Mouse (Mus musculus): ENCODE results near the gene Prkar1a. TPM values are rescaled to one million over a fixed set of nuclear protein-coding genes. Genes with fewer than 3 reads are reported as not detected.
"Not testable (repeated sequence)": the region's sequence is repeated elsewhere in the genome, so short reads cannot be mapped to it uniquely, and the experiment has no call there.

Gene Prkar1a
- polyA plus RNA-seq, 1 experiment: 415 TPM

DNA sequence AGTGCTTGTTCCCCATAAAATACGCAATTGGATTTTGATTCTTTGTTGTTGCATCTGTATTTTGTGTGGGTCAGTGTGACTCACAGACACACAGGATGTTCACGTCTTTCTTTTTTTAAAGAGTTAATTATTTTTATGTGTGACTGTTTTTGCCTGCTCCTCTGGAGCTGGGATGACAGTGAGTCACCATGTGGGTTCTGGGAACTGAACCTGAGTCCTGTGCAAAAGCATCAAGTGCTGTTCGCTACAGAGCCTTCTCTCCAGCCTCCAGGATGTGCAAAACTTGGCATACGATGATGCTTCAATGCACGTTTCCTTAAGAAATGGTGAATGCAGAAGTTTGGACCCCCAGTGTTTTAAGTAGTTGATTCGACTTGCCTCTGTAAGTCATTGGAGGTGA is 5.4 kb downstream of the Prkar1a start:
- H3K27ac ChIP-seq (ENCODE audit: insufficient read depth, low read length): no peak overlapping the region

DNA sequence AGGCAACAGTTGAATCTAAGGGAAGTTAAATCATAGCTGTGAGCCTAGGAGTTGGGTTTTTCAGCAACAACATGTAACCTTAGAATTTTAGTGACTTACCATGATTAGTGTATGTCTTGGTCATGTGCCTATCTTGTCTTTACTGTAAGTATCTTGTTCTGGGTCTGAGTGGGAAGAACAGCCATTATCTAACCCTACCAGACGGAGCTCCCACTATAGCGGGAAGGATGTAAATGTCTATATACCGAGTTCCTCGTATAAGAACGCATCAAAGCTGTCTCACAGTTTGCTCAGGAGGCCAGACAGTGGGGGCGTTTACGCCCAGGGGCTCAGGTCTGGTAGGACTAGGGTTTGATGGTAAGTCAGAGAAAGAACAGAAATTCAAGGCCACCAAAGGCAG is 7.0 kb downstream of the Prkar1a start:
- H3K27ac ChIP-seq (ENCODE audit: insufficient read depth, low read length): no peak overlapping the region
- TF ChIP-seq CTCF (IDR thresholded peaks at IDR 0.05; ENCODE audit: extremely low read depth, insufficient read depth, low read length) (no peak), POLR2A (IDR thresholded peaks at IDR 0.05; ENCODE audit: extremely low read depth, insufficient read depth, low read length) (no peak)
- peaks cover 12% of the 10 kb centered on the region; the same call in 1 of the 2 replicates for H3K4me1 ChIP-seq (ENCODE audit: control insufficient read depth, insufficient read depth, low read length)
- H3K4me3 ChIP-seq (ENCODE audit: insufficient read depth, low read length): no peak overlapping the region

More for the DNA sequence above, 5.4 kb downstream of the Prkar1a start:
- no peak for TF ChIP-seq CTCF (IDR thresholded peaks at IDR 0.05; ENCODE audit: extremely low read depth, insufficient read depth, low read length)
- no peak for TF ChIP-seq POLR2A (IDR thresholded peaks at IDR 0.05; ENCODE audit: extremely low read depth, insufficient read depth, low read length)
- Histone ChIP-seq H3K4me1 (ENCODE audit: control insufficient read depth, insufficient read depth, low read length) (peaks cover 10% of the 10 kb centered on the region; the same call in 1 of the 2 replicates), H3K4me3 (ENCODE audit: insufficient read depth, low read length) (no peak overlapping the region; the same call in 1 of the 2 replicates)

DNA sequence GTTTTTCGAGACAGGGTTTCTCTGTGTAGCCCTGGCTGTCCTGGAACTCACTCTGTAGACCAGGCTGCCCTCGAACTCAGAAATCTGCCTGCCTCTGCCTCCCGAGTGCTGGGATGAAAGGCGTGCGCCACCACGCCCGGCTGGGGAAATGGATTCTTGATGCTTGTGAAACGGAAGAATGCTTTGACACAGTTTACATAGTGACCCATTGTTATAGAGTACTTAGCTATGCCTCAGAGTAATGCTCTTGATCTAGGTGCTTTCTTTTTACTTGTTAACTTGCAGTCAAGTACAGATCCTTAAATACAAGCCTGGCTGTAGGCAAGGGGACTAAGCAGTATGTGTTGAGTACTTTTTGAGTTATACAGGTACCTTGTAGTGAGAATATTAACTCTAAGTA is 11.3 kb downstream of the Prkar1a start:
- not testable (repeated sequence) for H3K27ac ChIP-seq (ENCODE audit: insufficient read depth, low read length); H3K4me1 ChIP-seq (ENCODE audit: control insufficient read depth, insufficient read depth, low read length); H3K4me3 ChIP-seq (ENCODE audit: insufficient read depth, low read length)

DNA sequence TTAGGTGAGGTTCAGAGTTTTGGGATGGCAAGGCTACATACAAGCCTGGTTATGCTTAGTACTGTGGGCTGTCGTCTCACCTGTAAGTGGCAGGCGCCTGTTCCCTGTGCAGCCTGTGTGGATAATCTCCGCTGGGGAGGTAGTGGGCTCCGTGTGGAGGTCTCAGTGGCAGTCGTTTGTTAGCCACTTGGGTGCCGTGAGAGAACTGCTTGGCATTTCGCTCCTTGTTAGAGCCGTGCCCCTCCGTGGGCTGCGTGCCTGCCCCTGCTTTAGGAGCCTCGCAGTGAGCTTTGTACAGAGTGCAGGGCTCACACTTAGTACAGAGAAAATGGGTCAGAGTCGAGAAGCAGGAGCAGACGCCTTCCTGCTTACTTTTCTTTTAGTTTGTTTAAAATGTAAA is 15.1 kb downstream of the Prkar1a start:
- no peak for TF ChIP-seq CTCF (IDR thresholded peaks at IDR 0.05; ENCODE audit: extremely low read depth, insufficient read depth, low read length)
- no peak for TF ChIP-seq POLR2A (IDR thresholded peaks at IDR 0.05; ENCODE audit: extremely low read depth, insufficient read depth, low read length)
- H3K4me1 ChIP-seq (ENCODE audit: control insufficient read depth, insufficient read depth, low read length): peaks cover 3% of the 10 kb centered on the region; the same call in 1 of the 2 replicates
- H3K27ac ChIP-seq (ENCODE audit: insufficient read depth, low read length): no peak overlapping the region
- no peak overlapping the region for H3K4me3 ChIP-seq (ENCODE audit: insufficient read depth, low read length)

DNA sequence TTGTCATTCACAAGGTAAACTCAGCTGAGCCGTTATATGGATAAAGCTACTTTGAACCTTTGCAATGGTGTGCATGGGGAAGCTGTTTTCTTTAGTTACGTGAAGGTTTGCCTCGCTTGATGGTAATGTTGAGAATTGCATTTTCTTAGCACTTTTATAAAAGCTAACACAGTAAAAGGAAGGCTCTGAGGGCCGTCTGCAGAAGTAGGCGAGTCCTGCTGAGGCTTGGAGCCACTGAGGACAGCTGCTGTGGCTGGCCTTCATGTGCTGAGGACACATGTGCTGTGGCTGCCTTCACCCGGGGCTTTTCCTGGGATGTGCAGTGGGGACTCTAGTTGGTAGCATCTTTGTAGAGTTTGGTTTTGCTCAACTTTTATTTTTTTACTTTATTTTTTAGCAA is 16.2 kb downstream of the Prkar1a start:
- no peak overlapping the region for H3K4me3 ChIP-seq (ENCODE audit: insufficient read depth, low read length)
- 0 out of 2 replicates have a peak, but pooled peaks cover 1% of the 10 kb centered on the region for H3K4me1 ChIP-seq (ENCODE audit: control insufficient read depth, insufficient read depth, low read length)
- TF ChIP-seq CTCF (IDR thresholded peaks at IDR 0.05; ENCODE audit: extremely low read depth, insufficient read depth, low read length) (no peak), POLR2A (IDR thresholded peaks at IDR 0.05; ENCODE audit: extremely low read depth, insufficient read depth, low read length) (no peak)
- no peak overlapping the region for H3K27ac ChIP-seq (ENCODE audit: insufficient read depth, low read length)

DNA sequence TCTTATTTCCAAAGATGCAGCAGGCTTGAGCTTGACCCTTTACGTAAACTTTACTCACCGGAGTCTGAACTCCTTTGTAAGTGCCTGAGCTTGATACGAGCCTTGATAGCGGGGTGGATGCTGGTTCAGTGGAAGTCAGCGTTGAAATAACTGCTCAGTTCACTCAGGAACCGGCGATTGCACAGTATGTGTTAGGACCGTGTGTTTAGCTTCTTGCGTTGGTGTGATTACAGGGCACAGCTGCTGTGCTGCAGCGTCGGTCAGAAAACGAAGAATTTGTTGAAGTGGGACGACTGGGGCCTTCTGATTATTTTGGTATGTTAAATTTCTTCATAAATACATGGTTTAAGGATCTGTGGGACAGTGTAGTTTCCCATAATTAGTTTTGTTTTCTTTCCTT is 17.2 kb downstream of the Prkar1a start:
- TF ChIP-seq POLR2A (IDR thresholded peaks at IDR 0.05; ENCODE audit: extremely low read depth, insufficient read depth, low read length) (no peak), CTCF (IDR thresholded peaks at IDR 0.05; ENCODE audit: extremely low read depth, insufficient read depth, low read length) (no peak)
- no peak overlapping the region for H3K27ac ChIP-seq (ENCODE audit: insufficient read depth, low read length)

DNA sequence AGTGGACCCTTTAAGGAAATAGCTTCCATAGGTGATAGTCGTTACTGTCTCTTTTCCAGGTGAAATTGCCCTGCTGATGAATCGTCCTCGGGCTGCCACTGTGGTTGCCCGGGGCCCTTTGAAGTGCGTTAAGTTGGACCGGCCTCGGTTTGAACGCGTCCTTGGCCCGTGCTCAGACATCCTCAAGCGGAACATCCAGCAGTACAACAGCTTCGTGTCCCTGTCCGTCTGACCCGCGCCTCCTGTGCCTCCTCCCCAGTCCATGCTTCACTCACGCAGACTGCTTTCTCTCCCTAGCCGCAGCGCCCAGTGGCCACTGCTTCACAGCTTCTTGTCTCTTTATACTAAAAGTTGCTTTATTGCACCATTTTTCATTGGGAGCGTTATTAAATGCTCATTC is 18.2 kb downstream of the Prkar1a start:
- Histone ChIP-seq H3K4me3 (ENCODE audit: insufficient read depth, low read length) (no peak overlapping the region), H3K27ac (ENCODE audit: insufficient read depth, low read length) (no peak overlapping the region)
- no peak for TF ChIP-seq POLR2A (IDR thresholded peaks at IDR 0.05; ENCODE audit: extremely low read depth, insufficient read depth, low read length)
- TF ChIP-seq CTCF (IDR thresholded peaks at IDR 0.05; ENCODE audit: extremely low read depth, insufficient read depth, low read length): no peak

More for the DNA sequence above, 17.2 kb downstream of the Prkar1a start:
- H3K4me1 ChIP-seq (ENCODE audit: control insufficient read depth, insufficient read depth, low read length): 0 out of 2 replicates have a peak, but pooled peaks cover 1% of the 10 kb centered on the region
- H3K4me3 ChIP-seq (ENCODE audit: insufficient read depth, low read length): no peak overlapping the region

DNA sequence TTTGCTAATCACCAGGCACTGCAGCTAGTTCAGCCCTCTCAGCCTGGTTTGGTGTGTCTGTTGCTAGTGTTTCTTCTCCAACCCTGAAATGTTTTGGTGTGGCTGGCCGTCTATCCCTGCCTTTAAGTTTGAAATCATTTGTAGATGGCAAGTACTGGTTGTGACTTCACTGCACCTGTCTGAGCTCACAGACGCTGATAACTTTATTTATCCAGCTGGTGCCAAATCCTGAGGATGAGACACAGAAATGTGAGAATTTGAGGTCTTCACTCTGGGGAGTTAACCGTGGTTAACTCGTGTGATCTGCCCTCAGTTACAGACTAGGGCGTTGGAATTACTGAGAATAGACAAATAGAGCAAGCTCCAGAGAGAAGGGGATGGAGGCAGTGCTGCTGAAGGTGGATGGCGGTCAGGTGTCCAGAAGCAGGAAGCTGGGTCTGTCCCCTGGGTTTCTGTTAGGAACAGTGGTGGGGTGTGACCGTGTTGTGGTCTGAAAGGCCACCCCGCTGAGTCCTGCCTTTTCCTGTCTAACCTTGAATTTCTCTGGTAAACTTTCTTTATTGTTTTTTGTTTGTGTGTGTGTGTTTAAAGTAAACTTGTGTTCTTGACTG is 19.0 kb downstream of the Prkar1a start:
- Histone ChIP-seq H3K27ac (ENCODE audit: insufficient read depth, low read length) (no peak overlapping the region; the same call in 1 of the 2 replicates), H3K4me3 (ENCODE audit: insufficient read depth, low read length) (no peak overlapping the region), H3K4me1 (ENCODE audit: control insufficient read depth, insufficient read depth, low read length) (0 out of 2 replicates have a peak, but pooled peaks cover 1% of the 10 kb centered on the region)
- TF ChIP-seq POLR2A (IDR thresholded peaks at IDR 0.05; ENCODE audit: extremely low read depth, insufficient read depth, low read length) (no peak), CTCF (IDR thresholded peaks at IDR 0.05; ENCODE audit: extremely low read depth, insufficient read depth, low read length) (no peak)

More for the DNA sequence above, 18.2 kb downstream of the Prkar1a start:
- H3K4me1 ChIP-seq (ENCODE audit: control insufficient read depth, insufficient read depth, low read length): 0 out of 2 replicates have a peak, but pooled peaks cover 1% of the 10 kb centered on the region

DNA sequence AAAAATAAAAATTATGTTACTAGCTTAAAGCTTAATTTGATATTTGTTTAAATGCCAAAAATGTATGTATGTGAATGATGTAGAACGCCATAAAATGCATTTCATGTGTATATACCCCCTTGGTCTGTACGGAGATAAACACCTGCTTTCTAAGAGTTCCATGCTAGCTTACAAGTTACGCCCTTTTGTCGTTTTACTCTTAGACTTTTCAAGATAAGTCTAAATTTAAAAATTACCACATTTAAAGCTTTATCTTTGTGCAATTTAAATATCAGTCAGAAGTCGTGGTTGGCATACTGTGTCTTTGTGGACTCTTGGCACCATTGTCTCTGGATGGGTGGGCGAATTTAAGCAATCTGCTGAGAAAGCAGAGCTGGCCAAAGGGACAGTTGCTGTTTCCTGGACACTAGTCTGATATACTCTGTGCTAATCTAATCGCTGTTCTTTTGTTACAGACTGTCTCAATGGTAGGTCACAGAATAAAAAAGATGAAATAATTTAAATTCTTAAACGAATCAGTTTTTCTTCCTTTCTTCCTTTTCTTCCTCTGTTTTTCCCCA is 20.0 kb downstream of the Prkar1a start:
- H3K4me3 ChIP-seq (ENCODE audit: insufficient read depth, low read length): no peak overlapping the region
- H3K27ac ChIP-seq (ENCODE audit: insufficient read depth, low read length): no peak overlapping the region
- H3K4me1 ChIP-seq (ENCODE audit: control insufficient read depth, insufficient read depth, low read length): 0 out of 2 replicates have a peak, but pooled peaks cover under 1% of the 10 kb centered on the region

More for the DNA sequence above, 20.0 kb downstream of the Prkar1a start:
- TF ChIP-seq POLR2A (IDR thresholded peaks at IDR 0.05; ENCODE audit: extremely low read depth, insufficient read depth, low read length) (no peak), CTCF (IDR thresholded peaks at IDR 0.05; ENCODE audit: extremely low read depth, insufficient read depth, low read length) (no peak)
